Mouse (Mus musculus): Measurements from ENCODE around the gene Emc10. TPM values are rescaled to one million over a fixed set of nuclear protein-coding genes. Genes with fewer than 3 reads are reported as not detected.

Emc10 gene
- total RNA-seq (2021): 10 to 100 TPM; 48.2 to 49.0 TPM
- long read RNA-seq, experiment 1, transcript Emc10-202 (7 exons, 1,872 nt): major isoform, 99 of 121 reads
- long read RNA-seq, experiment 1, transcript Emc10-201 (8 exons, 1,662 nt): minor isoform, 8 of 121 reads
- long read RNA-seq, experiment 1, partial matches to known transcripts: 3 of 121 reads
- long read RNA-seq, experiment 1, other reads (novel, unspliced or antisense): 11 of 121 reads
- long read RNA-seq, experiment 2, transcript Emc10-201 (8 exons, 1,662 nt): minor isoform, 10 of 84 reads
- long read RNA-seq, experiment 2, transcript Emc10-202 (7 exons, 1,872 nt): major isoform, 64 of 84 reads
- long read RNA-seq, experiment 2, partial matches to known transcripts: 6 of 84 reads
- long read RNA-seq, experiment 2, other reads (novel, unspliced or antisense): 4 of 84 reads

GRCm38 (mm10) chr7:44495992-44496770, at the start of gene Emc10, which contains the start of gene Fam71e1:
Gene Emc10, minus strand, starts transcription at chr7:44496529.
Gene Fam71e1, plus strand, starts transcription at chr7:44496581.
- peak; percentile 94 for DNase-seq (ENCODE audit: low spot score)

GRCm38 (mm10) chr7:44543071-44543470, 46.7 kb upstream of the Emc10 start:
- DNase-seq (ENCODE audit: low spot score): no peak

GRCm38 (mm10) chr7:44542555-44542954, 46.2 kb upstream of the Emc10 start:
- DNase-seq (ENCODE audit: low spot score): no peak

GRCm38 (mm10) chr7:44538756-44539624, 42.7 kb upstream of the Emc10 start:
- DNase-seq (ENCODE audit: low spot score): no peak

GRCm38 (mm10) chr7:44537496-44537895, 41.2 kb upstream of the Emc10 start:
- DNase-seq (ENCODE audit: low spot score): no peak

GRCm38 (mm10) chr7:44537009-44537408, 40.7 kb upstream of the Emc10 start:
- no peak for DNase-seq (ENCODE audit: low spot score)

DNA sequence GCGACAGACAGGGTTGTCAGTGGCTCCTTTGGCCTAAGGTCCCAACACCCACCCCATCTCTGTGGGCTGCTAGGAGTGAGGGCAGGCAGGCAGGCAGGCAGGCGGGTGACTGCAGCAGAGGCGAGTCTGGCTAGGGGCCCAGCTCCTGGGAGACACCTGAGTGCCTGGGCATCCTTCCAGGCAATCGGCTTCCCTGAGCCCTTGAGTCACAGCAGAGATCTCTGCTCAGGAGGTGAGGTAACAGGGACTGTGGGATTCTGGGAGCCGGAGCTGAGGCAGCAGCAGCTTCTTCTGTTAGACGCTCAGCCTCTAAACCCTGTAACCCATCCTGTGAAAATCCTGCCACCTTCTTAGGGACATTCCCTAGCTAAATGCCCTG, 40.2 kb upstream of the Emc10 start:
- no peak for DNase-seq (ENCODE audit: low spot score)

- DNase-seq (ENCODE audit: low spot score): no peak
Measured at GRCm38 (mm10) chr7:44535657-44536589, 39.6 kb upstream of the Emc10 start.

- DNase-seq (ENCODE audit: low spot score): no peak
Measured at GRCm38 (mm10) chr7:44534656-44535441, 38.5 kb upstream of the Emc10 start.

DNA sequence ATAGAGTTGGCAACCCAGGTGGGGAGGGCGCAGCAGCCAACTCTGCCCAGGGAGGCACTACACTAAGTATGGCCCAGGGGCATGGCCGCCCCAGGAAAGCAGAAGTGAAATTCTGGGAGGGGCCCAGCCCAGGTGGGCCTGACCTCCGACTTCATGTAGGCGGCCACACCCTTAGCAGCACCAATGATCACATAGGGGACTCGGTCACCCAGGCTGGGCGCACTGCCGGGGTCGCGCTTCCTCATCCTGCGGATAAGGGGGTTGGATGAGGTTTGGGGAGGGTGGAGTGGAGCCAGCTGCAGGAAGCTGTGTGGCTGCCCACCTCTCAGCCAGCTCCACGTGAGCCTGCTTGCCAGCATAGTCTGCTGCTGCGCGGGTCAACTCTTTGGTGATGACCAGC, 37.9 kb upstream of the Emc10 start:
- DNase-seq (ENCODE audit: low spot score): no peak

DNA sequence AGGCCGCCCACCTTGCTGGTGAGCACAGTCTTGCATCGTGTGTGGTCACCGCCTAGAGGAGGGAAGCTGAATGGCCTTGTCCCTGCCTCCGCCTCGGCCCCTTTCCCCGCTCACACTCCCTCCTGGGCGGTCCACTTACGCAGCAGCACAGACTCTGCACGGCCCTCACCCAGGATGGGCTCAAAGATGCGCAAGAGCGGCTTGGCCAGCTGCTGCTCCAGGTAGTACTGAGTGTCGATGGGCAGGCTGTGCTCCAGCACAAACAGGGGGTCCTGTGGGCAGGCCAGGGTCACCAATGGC, 37.4 kb upstream of the Emc10 start:
- DNase-seq (ENCODE audit: low spot score): no peak

DNA sequence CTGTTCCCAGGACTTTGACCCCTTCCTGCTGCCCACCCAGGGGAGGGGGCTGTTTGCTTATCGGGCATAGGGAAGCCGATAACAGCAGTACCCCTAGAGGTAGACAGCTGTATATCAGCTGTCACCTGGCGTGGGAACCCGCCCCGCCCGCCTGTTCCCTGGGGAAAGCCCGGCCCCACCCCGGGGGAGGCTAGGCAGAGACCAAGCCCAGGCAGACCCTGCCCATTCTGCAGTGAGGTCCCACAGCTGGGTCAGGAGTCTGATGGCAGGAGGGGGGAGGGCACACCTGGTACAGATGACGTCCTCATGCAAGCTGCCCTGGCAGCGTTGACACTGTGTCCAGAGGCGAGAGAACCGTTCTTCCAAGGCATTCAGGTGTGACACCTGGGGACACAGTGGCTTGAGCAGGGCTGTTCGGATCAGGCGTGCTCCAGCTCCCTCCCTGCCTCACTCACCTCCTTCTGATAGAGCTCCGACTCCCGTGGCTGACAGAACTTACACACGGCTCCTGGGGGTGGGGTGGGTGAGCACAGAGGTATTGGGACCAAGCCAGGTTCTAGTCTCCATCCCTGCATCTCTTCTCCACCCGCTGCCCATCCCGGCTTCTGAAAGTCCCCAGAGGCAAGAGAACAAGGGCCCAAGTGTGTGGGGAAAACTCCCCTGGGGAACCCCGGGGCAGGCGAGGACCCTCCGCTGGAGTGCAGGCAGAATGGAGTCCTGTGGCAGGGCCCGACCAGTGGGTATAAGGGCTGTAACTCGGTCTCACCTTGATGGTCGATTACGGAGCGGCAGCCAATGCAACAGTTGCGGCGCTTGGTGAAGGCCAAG, 36.8 kb upstream of the Emc10 start:
- no peak for DNase-seq (ENCODE audit: low spot score)

DNA sequence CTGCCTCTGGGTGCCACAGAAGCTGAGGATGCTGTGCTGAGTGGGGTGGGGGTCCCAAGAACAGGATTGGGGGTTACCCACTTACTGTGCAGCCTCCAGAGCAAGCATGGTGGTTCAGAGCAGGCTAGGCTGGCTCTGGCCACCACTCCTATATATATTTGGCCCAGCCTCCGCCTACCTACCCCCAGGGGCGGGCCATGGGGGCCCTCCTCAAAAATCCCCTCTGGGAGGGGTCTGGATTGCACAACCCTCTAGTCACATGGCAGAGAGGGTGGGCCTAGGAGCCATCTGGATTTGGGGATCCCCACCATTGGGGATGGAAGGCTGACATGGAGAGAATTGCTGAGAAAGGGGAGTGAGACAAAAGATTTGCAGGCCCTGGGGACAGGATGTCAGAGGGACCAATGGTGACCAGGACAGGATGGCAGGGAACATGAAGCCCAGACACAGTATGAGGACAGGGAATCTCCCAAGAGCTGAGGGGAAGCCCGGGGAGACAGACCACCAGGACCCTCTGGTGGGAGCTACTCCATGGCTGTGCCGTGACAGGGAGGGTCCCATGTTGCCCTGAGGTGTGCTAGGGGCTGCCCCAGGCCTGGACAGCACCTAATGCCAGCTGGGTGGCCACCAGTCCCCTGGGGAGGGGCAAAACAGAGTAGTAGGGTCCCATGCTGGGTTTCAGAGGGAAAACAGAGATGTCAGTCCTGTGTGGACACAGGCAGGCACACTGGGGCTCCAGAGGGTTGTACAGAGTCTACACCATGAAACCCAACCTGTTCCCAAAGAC, 35.8 kb upstream of the Emc10 start, which contains the start of gene Spib:
Gene Spib, minus strand, starts transcription at position 126 of the 787 bp plus-strand sequence.
- no peak for DNase-seq (ENCODE audit: low spot score)

DNA sequence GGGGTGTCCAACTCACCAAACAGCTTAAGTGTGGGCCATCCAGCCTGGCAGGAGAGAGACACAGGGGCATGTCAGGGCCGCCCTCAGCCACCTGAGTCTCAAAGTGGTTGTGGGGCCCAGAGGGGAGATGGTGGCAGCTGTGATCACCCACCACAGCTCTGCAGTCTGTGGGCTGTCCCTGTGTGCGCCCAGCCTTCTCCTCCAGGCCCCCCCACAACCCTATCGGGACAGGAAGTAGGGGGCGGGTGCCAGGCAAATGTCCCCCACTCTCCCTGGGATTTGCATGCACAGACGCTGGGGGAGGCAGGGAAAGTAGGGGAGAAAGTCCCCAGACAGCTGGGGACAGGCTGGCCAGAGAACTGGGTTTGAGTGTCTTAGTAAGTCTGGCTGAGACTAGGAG, 34.9 kb upstream of the Emc10 start:
- DNase-seq (ENCODE audit: low spot score): no peak

DNA sequence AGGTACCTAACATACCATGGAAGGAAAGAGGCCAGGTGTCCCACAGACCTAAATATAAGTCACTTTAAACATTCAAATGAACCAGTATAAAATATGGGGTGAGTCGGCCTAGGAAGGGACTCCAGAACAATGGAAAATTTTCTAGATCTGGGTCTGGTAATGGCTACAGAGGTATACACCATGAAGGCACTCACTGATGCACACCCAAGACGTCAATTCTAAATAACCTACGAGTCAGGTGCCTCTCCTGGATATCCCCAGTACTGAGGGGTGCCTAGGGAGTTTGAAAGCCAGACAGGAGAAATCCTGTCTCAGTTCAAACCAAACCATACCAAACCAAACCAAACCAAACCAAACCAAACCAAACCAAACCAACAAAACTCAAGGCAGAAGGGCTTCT, 34.2 kb upstream of the Emc10 start:
- DNase-seq (ENCODE audit: low spot score): no peak

- DNase-seq (ENCODE audit: low spot score): no peak
Measured at GRCm38 (mm10) chr7:44529518-44529917, 33.2 kb upstream of the Emc10 start.

- peak; percentile 91 for DNase-seq (ENCODE audit: low spot score)
Measured at GRCm38 (mm10) chr7:44527483-44528398, 31.4 kb upstream of the Emc10 start.

All from gastrocnemius, adult 18-20 months (tissue).